Mouse (Mus musculus) skeletal muscle tissue, postnatal 0 days (tissue): ENCODE data around the gene Selenoo. TPM values are rescaled to one million over a fixed set of nuclear protein-coding genes. Genes with fewer than 3 reads are reported as not detected.

Source experiments
- polyA plus RNA-seq: library from polyadenylated mRNA; unstranded; fragments of >200 nt; fragmentation: Nextera tagmentation; extraction: Ambion mirVana; gene quantifications from 2 replicates; pipeline ENCODE4 v1.2.1, GENCODE M21; 2015

Gene Selenoo
- 9.4 and 10.0 TPM in 2 replicates for polyA plus RNA-seq

DNA sequence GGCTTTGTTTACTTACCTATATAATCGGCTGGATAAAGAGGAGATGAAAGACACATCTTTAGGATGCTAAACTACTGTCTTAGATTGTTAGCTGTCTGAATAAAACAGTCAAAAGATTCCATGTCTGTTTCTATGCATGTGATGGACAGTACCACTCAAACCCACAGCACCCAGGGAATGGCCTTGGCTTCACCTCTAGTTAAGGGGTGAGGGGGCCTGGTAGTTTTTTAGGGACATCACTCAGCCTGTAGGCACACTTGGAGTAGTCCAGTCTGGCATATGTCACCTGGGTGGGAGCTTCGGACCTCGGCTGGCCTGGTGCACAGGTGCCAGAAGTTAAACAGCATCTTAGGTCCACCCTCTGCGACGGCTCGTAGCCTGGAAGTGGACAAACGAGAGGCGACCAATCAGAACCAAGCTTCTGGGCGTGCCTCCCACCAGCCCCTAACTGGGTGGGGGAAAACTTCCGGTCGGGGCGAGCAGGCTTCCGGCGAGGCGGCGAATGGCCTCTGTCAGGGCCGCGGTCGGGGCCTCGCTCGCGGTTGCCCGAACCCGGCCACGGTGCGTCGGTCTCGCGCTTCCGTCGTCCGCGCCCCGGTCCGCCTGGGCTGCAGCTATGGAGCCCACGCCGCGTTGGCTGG is at the start of gene Selenoo:
Gene Selenoo (plus strand): TSS at position 478 of the 641 bp plus-strand sequence.

DNA sequence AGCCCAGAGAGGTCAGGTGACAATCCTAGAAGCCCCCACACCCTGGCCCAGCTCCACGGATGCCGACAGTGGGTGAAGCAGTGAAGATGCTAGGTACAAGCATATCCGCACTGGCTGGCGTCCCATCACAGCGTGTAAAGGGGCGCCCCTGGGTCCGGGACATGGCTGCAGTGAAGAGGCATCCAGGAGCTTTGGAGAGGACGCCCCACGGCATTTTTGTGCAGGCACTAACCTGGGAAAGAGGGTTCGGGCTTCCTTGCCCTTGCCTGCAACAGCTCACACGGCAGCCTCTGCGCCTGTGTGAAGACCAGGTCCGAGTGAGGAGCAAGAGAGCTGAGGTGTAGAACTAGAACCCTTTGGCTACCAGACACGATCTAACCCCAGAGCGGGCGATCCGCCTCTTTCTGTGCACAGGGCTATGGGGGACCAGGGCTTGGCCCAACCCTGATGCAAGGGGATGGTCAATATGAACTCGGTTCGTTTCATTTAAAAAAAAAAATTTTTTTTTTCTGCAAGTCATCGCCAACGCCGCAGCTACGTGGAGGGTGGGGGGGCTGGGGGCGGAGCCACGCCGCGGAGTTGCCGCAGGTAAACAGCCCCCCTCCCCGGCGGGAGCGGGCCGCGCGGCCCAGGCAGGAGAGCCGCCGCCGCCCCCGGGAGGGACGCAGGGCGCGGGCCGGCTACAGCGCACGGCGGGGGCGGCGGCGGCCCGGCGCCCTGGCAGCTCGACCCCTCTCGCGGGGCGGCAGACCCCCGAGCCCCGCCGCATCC is 29.5 kb upstream of the Selenoo start, which contains the start of gene Panx2:
Gene Panx2 (plus strand): TSS at position 574 of the 771 bp plus-strand sequence.

DNA sequence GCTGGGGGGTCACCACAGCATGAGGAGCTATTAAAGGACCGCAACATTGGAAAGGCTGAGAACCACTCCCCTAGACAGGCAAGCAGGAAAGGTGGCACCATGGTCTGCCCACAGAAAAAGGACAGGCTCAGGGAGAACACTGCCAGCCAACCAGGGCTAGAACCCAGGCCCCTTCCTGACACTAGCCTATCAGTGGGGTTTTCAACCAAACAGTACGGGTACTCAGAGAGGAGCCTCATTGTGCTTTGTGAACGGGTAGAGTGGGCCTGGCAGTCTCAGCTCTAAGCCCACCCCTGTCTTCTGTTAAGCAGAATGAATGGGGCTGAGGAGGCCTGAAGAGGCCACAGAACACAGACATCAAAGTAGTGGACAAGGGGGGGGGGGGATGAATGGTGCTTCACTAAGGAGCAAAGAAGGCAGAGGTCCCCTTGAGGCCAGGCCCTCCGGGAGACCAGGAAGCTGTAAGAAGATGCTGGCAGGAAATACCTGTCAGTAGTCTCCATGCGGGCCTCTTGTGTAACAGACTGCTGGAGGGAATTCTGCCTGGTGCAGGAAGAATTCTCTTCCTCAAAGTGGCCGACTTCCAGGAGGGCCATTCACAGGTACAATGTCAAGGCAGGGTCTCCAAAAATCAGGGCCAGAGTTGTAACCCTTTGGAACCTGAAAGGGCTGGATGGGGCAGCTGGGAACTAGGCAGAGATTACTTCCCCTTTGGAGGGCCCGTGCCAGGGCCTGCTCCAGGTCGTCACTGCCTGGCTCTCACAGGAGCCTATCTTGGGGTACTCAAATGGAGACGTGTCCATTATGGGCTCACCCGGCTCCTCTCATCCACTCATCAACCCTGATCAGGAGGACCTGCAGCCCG is 14.0 kb upstream of the Selenoo start, which contains the start of gene Trabd:
Gene Trabd (plus strand): TSS at position 512 of the 865 bp plus-strand sequence.

DNA sequence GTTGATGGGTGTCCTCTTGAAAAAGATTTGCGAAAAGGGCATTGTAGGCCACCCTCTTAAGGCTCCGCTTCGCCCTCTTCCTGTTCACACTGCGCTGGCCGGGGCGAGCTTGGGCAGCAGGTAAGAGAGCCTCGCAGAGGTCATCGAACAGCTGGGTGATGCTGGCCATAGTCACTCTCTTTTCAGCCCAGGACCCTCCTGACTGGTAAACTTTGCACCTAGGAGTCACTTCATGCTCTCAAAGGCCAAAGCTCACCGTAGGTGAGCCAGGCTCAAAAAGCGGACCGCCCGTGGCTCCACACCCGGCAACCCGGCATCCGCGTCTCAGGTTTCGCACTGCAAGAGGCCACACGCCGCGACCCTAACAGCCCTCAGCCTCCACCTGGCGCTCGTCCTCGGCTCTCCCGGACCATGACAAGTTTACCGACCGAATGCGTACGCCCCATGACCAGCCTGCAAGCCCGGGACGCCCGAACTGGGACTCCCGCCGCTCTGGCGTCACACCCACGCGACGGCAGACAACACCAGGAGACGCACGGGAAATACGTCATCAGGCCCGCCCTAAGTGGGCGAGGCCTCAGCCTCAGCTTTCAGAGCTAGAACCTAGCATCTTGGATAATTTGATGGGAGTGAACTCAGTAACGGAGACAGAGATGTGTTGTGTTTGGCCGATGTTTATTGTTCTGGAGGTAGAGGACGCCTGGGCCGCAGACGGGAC is 33.9 kb downstream of the Selenoo start, which contains the start of gene Tubgcp6:
Gene Tubgcp6 (minus strand): TSS at position 464 of the 718 bp plus-strand sequence.

DNA sequence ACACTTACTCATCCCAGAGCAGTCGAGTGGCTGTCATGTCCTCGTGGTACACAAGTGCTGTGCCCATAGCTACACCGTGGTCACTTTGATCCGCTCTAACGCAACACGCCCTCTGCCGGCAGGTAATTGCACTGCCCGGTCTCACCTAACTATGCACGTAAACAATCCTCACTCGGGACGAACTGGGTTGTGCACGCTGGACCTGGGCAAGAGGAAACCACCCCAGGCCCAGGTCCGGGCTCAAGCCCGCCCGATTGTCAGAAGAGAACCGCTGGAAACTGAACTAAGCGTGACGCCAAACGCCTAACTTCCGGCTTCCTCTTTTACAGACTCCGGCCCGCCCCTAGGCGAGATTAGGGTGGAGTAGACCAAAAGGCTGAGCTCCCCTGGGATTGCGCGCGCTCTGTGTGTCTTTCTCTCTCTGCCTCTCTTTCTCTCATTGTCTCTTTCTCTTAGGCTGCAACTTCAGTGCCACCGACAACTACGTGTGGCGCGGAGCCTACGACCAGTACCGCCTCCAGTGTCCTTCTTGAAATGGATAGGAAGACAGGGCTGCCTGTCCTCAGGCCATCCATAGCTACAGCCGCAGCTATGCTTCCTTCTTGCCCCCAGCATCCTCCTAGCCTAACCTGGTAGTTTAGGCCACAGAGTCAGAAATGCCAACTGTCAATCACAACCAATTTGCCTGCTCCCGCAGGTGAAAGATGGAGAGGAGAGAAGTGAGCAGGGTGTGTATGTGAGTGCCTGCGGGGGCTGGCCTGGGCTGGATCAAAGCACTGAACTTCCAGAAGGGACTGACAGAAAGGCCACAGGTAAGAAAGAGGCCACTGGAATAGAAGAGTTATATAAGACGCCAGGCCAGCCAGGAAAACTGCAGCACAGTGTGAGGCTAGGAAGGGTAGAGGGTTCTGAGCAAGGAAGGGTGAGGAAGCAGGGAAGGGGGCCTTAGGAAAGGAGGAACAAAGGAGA is 39.8 kb downstream of the Selenoo start, which contains the start of gene Hdac10:
Gene Hdac10 (minus strand): TSS at position 319 of the 969 bp plus-strand sequence.

DNA sequence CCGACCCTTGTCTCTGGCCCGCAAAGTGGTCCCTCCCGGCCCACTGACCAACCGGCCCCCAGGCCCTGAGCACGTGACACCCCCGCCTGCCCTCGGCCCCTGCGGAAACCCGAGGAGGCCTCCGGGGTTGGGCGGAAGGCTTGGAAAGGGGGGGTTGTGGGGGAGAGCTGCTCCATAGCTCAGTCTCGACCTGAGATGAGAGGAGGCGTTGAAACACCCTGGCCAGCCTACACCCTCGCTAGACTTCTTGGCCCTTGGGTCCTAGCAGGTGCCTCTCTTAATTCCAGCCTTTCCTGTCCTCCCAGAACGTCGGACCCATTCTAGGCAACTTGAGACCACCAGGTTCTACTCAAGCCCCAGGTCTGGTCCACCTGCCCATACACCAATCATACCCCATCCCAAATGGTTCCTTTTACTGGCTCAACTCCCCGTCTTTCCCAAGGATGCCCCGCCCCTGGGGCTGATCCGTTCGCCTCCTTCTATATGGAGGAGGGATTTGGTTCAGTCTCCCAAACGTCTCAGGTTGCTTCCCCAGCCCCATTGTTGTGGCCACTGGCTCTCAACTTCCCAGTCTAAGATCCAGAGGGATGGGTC is 51.9 kb downstream of the Selenoo start, which contains the start of gene Mapk12:
Gene Mapk12 (minus strand): TSS at position 45 of the 594 bp plus-strand sequence.

DNA sequence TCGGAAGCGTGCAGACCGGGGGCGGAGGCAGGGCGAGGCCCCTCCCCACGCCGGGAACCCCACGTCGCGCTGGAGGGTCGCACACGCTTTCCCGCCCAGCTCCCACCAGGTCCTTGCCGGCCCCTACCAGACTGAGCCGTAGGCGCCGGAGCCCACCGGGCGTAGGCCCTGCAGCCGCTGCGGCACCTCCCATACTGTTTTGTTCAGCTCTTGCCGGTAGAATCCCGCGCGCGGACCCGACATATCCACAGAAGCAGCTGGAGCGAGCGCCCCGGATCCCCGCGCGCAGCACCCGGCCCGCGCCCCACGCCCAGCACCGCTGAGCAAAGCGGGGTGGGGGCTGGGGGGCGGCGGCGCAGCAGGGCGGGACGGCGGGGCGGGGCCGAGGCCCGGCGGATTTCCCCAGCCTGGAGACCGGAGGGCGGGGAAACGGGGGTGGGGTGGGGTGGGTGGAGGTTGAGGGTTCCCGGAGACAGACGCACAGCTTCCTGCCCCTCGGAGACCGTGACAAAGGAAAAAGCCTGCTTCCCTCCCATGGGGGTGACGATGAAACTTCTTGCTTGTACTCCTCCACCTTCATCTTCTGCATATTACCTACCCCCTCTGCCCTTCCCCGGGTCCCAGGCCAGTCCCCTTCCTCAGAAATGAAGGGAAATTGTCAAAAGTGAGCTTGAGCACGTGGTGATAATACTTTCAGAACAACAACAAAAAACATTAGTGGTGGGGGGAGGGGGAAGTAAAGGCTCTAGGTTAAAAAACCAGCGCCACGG is 60.6 kb downstream of the Selenoo start, which contains the start of gene Mapk11:
Gene Mapk11 (minus strand): TSS at position 358 of the 770 bp plus-strand sequence.

Other genes with a start within 250 kb of the Selenoo start
- gene Pim3, start 226.9 kb upstream of the Selenoo start, polyA plus RNA-seq: 42.1 and 64.8 TPM in 2 replicates
- 0.09 TPM in 1 of 2 replicates, not detected in the other for gene Ttll8, start 134.7 kb upstream of the Selenoo start, polyA plus RNA-seq
- gene Mlc1, start 110.1 kb upstream of the Selenoo start, polyA plus RNA-seq: not detected in 2 replicates
- 0.52 and 0.74 TPM in 2 replicates for gene Mov10l1, start 106.2 kb upstream of the Selenoo start, polyA plus RNA-seq
- gene Panx2, start 29.4 kb upstream of the Selenoo start, polyA plus RNA-seq: 0.18 TPM in 1 of 2 replicates, not detected in the other
- gene Trabd, start 14.0 kb upstream of the Selenoo start, polyA plus RNA-seq: 31.5 and 35.4 TPM in 2 replicates
- gene Tubgcp6, start 34.0 kb downstream of the Selenoo start, polyA plus RNA-seq: 5.1 and 6.6 TPM in 2 replicates
- gene Hdac10, start 39.6 kb downstream of the Selenoo start, polyA plus RNA-seq: 8.8 and 10.3 TPM in 2 replicates
- gene Mapk12, start 51.6 kb downstream of the Selenoo start, polyA plus RNA-seq: 44.6 and 44.9 TPM in 2 replicates
- 1.2 and 1.5 TPM in 2 replicates for gene Mapk11, start 60.5 kb downstream of the Selenoo start, polyA plus RNA-seq
- gene Plxnb2, start 91.7 kb downstream of the Selenoo start, polyA plus RNA-seq: 42.0 and 42.7 TPM in 2 replicates
- gene Dennd6b, start 107.4 kb downstream of the Selenoo start, polyA plus RNA-seq: 14.0 and 17.0 TPM in 2 replicates
- gene Ppp6r2, start 122.5 kb downstream of the Selenoo start, polyA plus RNA-seq: 27.4 and 27.8 TPM in 2 replicates
- 23.1 and 26.3 TPM in 2 replicates for gene Sbf1, start 226.2 kb downstream of the Selenoo start, polyA plus RNA-seq
- gene Adm2, start 233.6 kb downstream of the Selenoo start, polyA plus RNA-seq: not detected in 2 replicates
- gene Miox, start 245.3 kb downstream of the Selenoo start, polyA plus RNA-seq: not detected in 2 replicates